Comparison of ENCODE assay signal across 8 mouse cellular contexts in genomic region chr4:119667454-119667853, GRCm38 (mm10). TPM values are rescaled to one million over a fixed set of nuclear protein-coding genes. Genes with fewer than 3 reads are reported as not detected.
DNase-seq lines count a peak whose midpoint lies in the region; ATAC-seq and TF ChIP-seq lines count a peak whose summit lies in the region.

No protein-coding gene starts in this region.

- H3K36me3 ChIP-seq in heart, embryonic 16.5 days (ENCODE audit: control insufficient read depth, insufficient read depth): no peaks in the 10 kb centered on the region

- DNase-seq in left cerebral cortex, postnatal 4 days: peak; percentile 27
- DNase-seq in left cerebral cortex, postnatal 10 days (ENCODE audit: extremely low spot score in 1 of 2, low spot score in 2 of 2): no peak
- DNase-seq in MN1 (ENCODE audit: low spot score): peak; percentile 35
- peak; percentile 65 for DNase-seq in brain, embryonic 14.5 days (ENCODE audit: low read depth)
- peak; percentile 54 for DNase-seq in large intestine, adult 2 months (ENCODE audit: low read depth, low spot score)
- peak; percentile 81 for DNase-seq in retina, embryonic 14.5 days (ENCODE audit: low spot score)
- DNase-seq in layer of hippocampus, adult 9-10 months (ENCODE audit: low spot score): no peak

- peak; percentile 84 for TF ChIP-seq CTCF in brain, embryonic 14.5 days (IDR thresholded peaks at IDR 0.05; ENCODE audit: borderline replicate concordance, extremely low read depth, insufficient read depth, insufficient read length)

- intact Hi-C loops in left cerebral cortex, postnatal 4 days (cut with DNase I): no loop called here
- intact Hi-C loops in left cerebral cortex, postnatal 10 days (cut with DNase I): loop anchor here (5.0 kb wide), 1 partner anchor 420 kb away; no protein-coding TSS in a partner anchor

- no peaks in the 10 kb centered on the region for H3K9me3 ChIP-seq in heart, embryonic 16.5 days (replicated peaks; ENCODE audit: control insufficient read depth, low read length)

- TF ChIP-seq POLR2A in brain, embryonic 14.5 days (IDR thresholded peaks at IDR 0.05; ENCODE audit: borderline replicate concordance, extremely low read depth, insufficient read depth, insufficient read length, poor library complexity, severe bottlenecking): no peak

- no peak overlapping the region for H3K4me2 ChIP-seq in heart, embryonic 16.5 days (ENCODE audit: low read depth, low read length)

- no peak overlapping the region for H3K4me3 ChIP-seq in heart, embryonic 16.5 days (ENCODE audit: low read length)

- H3K9ac ChIP-seq in heart, embryonic 16.5 days (ENCODE audit: low read length): no peak overlapping the region

- ATAC-seq in heart, embryonic 16.5 days (replicated peaks; ENCODE audit: extremely low read depth, insufficient read depth, low FRiP score): 0 out of 2 replicates have a peak, but pooled peaks have one; percentile 24

- no peak overlapping the region for H3K27ac ChIP-seq in heart, embryonic 16.5 days (ENCODE audit: low read length)

- WGBS in heart, embryonic 16.5 days: 27% methylated on average over 5 of the region's 5 CpGs
- 24% methylated on average over 5 of the region's 5 CpGs for WGBS in large intestine, adult 2 months

- no peaks in the 10 kb centered on the region for H3K27me3 ChIP-seq in heart, embryonic 16.5 days (ENCODE audit: control insufficient read depth, insufficient read depth, low read length)

- H3K4me1 ChIP-seq in heart, embryonic 16.5 days (ENCODE audit: control insufficient read depth, insufficient read depth, low read length): peaks cover 25% of the 10 kb centered on the region

RNA-seq across cellular contexts. Expression of gene Guca2b, which starts 8.7 kb away (rescaled TPM):
- total RNA-seq in left cerebral cortex, postnatal 4 days (2021): not detected
- total RNA-seq in left cerebral cortex, postnatal 10 days (2021): not detected
- polyA plus RNA-seq in brain, embryonic 14.5 days (2012; rRNA removed): 2.5 TPM in 1 of 2 replicates, not detected in the other
- polyA plus RNA-seq in heart, embryonic 16.5 days (2015; fragmentation: Nextera tagmentation; extraction: Ambion mirVana): 2.4 TPM in 1 of 2 replicates, not detected in the other
- 722 and 1,616 TPM in 2 replicates for polyA plus RNA-seq in large intestine, adult 2 months (2012; rRNA removed)

RNA-seq across cellular contexts. Expression of gene Guca2a, which starts 29.9 kb away (rescaled TPM):
- not detected for total RNA-seq in left cerebral cortex, postnatal 4 days (2021)
- total RNA-seq in left cerebral cortex, postnatal 10 days (2021): not detected
- 0.16 TPM in 1 of 2 replicates, not detected in the other for polyA plus RNA-seq in brain, embryonic 14.5 days (2012; rRNA removed)
- polyA plus RNA-seq in heart, embryonic 16.5 days (2015; fragmentation: Nextera tagmentation; extraction: Ambion mirVana): 1.5 TPM in 1 of 2 replicates, not detected in the other
- polyA plus RNA-seq in large intestine, adult 2 months (2012; rRNA removed): 1,587 and 1,717 TPM in 2 replicates

Comparison
In these comparisons a context has a peak if more than half of its experiments do, and no peak if none do; other contexts are left out.
1. DNase-seq: peak in left cerebral cortex, postnatal 4 days (single experiment), MN1 (single experiment), brain, embryonic 14.5 days (single experiment), large intestine, adult 2 months (single experiment) and retina, embryonic 14.5 days (single experiment); none in left cerebral cortex, postnatal 10 days (0 of 2) and layer of hippocampus, adult 9-10 months (single experiment).
2. RNA of gene Guca2b, which starts 8.7 kb away (polyA plus RNA-seq): 722 to 1,616 TPM in large intestine, adult 2 months; 2.5 TPM in brain, embryonic 14.5 days and 2.4 TPM in heart, embryonic 16.5 days; every median in the first group is over 100 times any median in the second.
3. RNA of gene Guca2a, which starts 29.9 kb away (polyA plus RNA-seq): 1,587 to 1,717 TPM in large intestine, adult 2 months; 1.5 TPM in heart, embryonic 16.5 days and 0.16 TPM in brain, embryonic 14.5 days; every median in the first group is over 100 times any median in the second.